Mouse (Mus musculus) granulocyte monocyte progenitor cell, adult 5-6 weeks (primary cell): ENCODE results near the gene Ear1. TPM values are rescaled to one million over a fixed set of nuclear protein-coding genes. Genes with fewer than 3 reads are reported as not detected.
A peak's percentile ranks its signal among the peaks of the same experiment; 100 is the strongest.
"Not testable (repeated sequence)": the region's sequence is repeated elsewhere in the genome, so short reads cannot be mapped to it uniquely, and the experiment has no call there.

Experiments used
- ATAC-seq: replicated peaks from 2 replicates; pipeline ENCODE4 v1.8.0; 2016; ENCODE audit warnings: mild to moderate bottlenecking, moderate TSS enrichment, inconsistent platforms; ENCODE audit not compliant: poor library complexity, severe bottlenecking
- total RNA-seq, 2 experiments: library from RNA; stranded (forward) in 1 of 2; stranded (reverse) in 1 of 2; fragments of 200-712, 200-1000 nt in 1 of 2; fragments of >200 nt in 1 of 2; fragmentation: Nextera tagmentation in 1 of 2; gene quantifications; 2 replicates each; pipeline ENCODE4 v1.2.3; 2014 to 2017

The Ear1 gene
- total RNA-seq (2014; fragmentation: Nextera tagmentation) (not detected in 2 replicates), total RNA-seq (2017) (3.2 and 4.2 TPM in 2 replicates)

DNA sequence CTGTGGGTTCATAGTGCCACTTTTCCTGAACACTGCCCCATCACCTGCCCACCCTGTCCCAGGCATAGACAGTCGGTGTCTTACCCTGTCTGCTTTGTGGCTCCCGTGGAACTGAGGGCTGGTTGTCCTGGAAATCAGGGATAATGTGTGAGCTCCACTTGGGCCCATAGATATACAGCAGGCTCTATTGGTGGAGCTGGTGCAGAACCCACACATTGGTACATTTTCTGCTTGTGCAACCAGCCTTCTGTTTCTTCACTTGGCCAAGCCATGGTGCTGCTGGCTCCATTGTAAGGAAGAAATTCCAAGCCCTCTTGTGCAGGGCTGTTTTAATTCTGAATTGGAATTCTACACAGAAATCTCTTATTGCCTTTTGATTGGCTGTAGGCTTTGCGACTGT is at the start of gene Ear1:
Gene Ear1, minus strand, starts transcription at position 101 of the 400 bp plus-strand sequence.
- ATAC-seq: not testable (repeated sequence)

DNA sequence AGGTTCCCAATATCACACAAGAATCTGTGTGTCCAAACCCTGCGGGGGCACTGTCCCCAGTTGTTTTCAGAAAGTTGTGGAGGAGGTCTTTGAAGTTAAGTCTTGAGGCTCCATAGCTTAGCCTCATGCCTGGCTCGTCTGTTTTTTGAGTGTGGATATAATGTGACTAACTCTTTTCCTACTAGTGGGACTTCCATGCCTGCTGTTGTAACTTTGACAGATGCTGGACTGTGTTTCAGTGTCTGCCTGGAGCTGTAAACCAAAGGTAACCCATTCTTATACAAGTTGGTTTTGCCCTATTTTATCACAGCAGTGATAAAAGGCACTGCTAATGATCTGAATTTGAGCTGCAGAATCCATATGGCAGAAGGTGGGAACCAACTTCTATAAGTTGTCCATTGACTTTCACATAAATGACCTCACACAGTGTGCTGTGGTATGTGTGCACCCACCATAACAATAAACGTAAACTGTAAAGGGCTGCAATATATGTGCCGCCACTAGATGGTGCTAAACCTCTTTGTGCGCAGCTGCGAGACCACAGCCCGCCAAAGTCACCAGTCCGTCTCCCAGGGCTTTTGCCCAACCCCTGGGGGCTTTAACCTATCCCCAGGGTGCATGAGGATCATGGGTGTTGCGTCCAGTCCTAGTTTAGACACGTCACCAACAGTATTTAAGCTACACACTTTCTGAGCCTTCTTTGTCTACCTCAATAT is 49.5 kb upstream of the Ear1 start, which contains the start of gene Gm8113:
Gene Gm8113, plus strand, starts transcription at position 703 of the 716 bp plus-strand sequence.
- ATAC-seq: peak; percentile 93

GRCm38 (mm10) chr14:43923459-43923858 is 48.1 kb upstream of the Ear1 start, which contains the start of gene Ear10:
Gene Ear10, minus strand, starts transcription at chr14:43923559.
- not testable (repeated sequence) for ATAC-seq

DNA sequence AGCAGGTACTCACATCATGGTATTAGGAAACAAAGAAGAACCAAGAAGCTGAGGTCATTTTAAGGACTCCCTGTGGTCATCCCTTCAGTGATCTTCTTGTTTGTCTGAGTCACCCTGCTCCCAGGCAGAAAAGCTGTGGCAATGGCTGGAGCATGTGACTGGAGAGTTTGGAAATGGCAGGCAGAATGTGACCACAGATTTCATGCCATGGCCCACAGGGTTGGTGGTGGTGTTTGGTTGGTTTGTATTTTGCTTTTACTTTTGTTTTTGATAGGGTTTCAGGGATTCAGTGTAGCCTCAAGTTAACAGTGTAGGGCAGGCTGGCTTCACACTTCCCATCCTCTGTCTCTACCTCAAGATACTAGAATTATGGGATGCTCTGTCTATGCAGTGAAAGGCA is 42.9 kb upstream of the Ear1 start:
- ATAC-seq: peak; percentile 89

DNA sequence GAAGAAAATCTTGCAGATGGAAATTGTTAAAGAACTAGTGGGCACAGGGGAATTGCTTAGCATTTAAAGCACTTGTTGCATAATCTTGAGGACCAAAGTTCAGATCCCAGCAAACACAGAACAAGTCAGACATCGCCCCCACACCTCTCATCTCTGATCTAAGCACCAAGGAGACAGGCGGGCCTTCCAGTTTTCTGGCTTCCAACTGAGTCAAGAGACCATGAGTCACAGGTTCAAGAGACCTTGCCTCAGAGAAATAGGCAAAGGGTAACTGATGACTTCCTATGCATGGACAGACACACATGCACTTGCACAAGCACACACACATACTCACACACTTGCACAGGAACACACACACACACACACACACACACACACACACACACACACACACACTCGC is 23.3 kb upstream of the Ear1 start:
- ATAC-seq: peak; percentile 42; the same call in 1 of the 2 replicates

DNA sequence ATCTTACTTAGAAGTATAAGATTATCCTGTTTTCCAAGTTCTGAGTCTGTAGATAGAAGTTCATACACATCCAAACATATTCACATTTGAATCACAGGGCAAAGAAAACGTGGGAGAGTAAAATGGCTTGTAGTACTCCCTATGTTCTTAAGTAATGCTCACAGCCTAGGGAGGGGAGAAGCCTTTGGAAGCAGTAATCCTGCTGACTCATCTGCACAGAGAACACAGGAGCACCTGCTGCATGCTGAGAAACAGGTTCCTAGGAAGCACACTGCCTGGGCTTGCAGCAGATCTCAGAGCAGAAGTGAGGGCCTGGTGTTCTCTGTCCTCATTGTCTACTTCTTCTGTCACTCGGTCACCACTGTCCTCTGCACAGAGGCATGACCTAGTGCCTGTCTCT is 20.0 kb upstream of the Ear1 start:
- peak; percentile 36; the same call in 1 of the 2 replicates for ATAC-seq

DNA sequence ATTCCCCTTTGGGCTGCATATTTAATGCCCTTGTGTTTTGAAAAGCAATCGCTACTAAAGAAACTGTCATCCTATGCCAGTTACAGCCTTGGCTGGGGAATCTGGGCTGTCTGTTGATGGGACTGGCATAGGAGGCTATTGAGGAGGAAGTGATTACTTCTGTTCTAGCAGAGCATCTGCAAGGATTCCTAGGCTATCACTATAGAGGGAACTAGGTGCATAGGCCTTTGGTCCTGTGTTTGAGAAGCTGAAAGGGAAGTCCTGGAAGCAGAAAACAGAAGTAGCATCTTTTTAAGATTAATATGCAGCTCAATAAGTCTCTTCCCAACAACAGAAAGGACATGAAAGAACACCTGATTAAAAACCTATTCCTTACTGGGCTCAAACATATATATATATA is 16.0 kb upstream of the Ear1 start:
- peak; percentile 76 for ATAC-seq

DNA sequence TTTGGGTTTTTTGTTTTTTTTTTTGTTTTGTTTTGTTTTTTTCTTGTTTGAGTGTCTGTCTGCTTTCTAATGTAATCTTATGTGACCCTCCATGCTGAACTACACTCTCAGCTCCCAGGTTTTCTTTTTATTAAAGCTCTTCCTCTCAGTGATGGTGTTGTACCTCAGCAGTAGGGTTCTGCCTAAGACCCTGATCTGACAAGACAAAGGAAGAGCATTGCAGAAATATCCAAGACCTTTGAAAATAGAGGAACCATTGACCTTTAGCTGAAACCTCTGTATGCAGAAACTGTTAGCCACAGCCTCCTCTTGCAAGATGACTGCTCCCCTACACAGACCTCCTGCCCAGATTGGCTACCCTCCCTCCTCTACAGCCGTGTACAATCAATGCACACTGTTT is 10.9 kb upstream of the Ear1 start:
- ATAC-seq: peak; percentile 73

DNA sequence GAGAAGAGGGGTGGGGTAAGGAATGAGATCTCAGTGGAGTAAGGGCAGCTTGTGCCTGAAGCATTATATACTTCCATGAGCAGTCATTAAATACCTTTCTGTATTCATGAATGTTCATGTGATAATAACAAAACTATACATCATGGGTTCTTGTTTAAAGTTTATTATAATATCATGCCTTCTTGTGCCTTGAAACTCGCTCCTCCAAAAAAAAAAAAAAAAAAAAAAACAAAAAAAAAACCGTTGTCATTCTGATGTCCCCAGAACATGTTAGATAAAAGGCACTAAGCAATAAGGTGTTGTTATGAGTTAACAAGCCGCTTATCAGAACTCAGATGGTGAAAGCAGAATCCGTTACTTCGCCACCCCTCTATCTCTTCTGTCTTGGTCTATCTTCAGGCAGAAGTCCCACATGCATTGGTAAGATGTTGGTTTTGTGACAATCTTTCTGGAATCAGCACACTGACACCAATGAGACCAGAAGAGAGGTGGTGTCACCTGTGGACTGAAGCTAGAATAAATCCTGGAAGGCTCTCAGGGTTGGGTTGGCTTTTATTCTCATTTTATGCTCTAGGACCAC is 4.7 kb upstream of the Ear1 start:
- not testable (repeated sequence) for ATAC-seq

GRCm38 (mm10) chr14:43877789-43878188 is 2.5 kb upstream of the Ear1 start:
- ATAC-seq: peak; percentile 90

DNA sequence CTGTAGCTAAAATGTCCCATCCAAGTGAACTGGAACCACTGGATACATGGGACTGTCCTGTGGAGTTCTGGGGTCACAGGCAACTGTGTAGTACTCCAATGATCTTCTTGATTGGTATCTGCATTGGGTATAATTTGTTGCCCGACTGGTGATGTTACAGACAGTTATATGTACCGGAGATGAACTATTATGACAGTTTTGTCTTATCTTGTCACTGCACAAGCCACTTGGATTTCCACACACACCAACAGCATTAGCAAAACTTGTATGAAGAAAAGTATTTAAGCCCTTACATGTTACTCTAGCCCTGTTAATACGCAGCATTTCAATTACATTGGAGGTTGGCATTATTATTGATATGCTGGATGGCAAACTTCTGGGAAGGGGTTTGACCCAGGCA is 455 bp downstream of the Ear1 start:
- ATAC-seq: not testable (repeated sequence)

DNA sequence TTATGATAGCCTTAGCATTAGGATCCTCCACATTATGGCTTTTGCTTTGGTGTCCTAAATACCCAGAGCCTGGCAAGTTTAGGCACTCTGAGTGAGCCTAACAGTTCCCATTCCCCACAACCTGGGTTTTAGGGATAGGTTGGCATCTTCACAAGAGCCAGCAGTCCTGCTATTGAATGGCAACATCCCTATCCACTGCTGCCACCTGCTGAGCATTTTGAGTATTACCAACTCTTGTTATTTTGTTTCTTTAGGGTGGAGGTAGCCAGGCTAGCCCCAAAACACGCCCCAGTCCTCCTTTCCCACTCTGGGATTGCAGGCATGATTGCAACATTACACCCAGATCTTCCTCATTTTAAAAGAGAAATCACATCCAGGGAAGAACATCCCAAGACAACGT is 14.8 kb downstream of the Ear1 start:
- peak; percentile 72 for ATAC-seq

DNA sequence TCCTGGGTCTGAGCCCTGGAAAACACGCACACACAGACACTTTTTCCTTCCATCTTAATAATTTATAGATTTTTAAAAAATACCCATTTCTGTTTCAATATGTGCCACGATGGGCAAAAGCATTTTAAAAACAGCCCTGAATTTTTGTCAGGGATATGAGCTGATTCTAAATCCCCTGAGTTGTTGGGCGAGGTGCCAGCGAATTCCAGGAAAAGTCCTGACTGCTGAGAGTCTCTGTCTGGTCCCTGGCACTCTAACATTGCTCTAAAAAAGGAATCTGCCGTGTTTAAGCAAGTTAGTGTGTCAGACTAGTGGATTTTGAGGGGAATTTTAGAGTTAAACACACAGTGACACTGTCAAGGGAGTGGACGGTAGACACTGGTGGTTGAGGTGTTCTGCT is 15.9 kb downstream of the Ear1 start:
- not testable (repeated sequence) for ATAC-seq

GRCm38 (mm10) chr14:43843949-43844573 is 31.3 kb downstream of the Ear1 start:
- ATAC-seq: peak; percentile 48; the same call in 1 of the 2 replicates

DNA sequence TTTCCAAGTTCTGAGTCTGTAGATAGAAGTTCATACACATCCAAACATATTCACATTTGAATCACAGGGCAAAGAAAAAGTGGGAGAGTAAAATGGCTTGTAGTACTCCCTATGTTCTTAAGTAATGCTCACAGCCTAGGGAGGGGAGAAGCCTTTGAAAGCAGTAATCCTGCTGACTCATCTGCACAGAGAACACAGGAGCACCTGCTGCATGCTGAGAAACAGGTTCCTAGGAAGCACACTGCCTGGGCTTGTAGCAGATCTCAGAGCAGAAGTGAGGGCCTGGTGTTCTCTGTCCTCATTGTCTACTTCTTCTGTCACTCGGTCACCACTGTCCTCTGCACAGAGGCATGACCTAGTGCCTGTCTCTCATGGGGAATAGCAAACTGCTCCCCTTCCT is 34.3 kb downstream of the Ear1 start:
- ATAC-seq: 0 out of 2 replicates have a peak, but pooled peaks have one; percentile 17

GRCm38 (mm10) chr14:43835366-43835765 is 40.0 kb downstream of the Ear1 start:
- peak; percentile 55 for ATAC-seq

DNA sequence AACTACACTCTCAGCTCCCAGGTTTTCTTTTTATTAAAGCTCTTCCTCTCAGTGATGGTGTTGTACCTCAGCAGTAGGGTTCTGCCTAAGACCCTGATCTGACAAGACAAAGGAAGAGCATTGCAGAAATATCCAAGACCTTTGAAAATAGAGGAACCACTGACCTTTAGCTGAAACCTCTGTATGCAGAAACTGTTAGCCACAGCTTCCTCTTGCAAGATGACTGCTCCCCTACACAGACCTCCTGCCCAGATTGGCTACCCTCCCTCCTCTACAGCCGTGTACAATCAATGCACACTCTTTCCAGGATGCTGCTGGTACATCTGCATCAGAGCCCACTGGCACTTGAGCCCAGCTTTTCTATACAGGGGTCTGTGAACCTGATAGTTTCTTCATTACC is 44.9 kb downstream of the Ear1 start:
- peak; percentile 98 for ATAC-seq

DNA sequence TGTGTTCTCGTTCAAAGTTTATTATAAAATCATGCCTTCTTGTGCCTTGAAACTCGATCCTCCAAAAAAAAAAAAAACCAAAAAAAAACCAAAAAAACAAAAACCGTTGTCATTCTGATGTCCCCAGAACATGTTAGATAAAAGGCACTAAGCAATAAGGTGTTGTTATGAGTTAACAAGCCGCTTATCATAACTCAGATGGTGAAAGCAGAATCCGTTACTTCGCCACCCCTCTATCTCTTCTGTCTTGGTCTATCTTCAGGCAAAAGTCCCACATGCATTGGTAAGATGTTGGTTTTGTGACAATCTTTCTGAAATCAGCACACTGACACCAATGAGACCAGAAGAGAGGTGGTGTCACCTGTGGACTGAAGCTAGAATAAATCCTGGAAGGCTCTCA is 51.1 kb downstream of the Ear1 start:
- ATAC-seq: not testable (repeated sequence)

- peak; percentile 91 for ATAC-seq
Observed at GRCm38 (mm10) chr14:43821869-43822268, 53.4 kb downstream of the Ear1 start.

GRCm38 (mm10) chr14:43812458-43812857 is 62.9 kb downstream of the Ear1 start:
- not testable (repeated sequence) for ATAC-seq

DNA sequence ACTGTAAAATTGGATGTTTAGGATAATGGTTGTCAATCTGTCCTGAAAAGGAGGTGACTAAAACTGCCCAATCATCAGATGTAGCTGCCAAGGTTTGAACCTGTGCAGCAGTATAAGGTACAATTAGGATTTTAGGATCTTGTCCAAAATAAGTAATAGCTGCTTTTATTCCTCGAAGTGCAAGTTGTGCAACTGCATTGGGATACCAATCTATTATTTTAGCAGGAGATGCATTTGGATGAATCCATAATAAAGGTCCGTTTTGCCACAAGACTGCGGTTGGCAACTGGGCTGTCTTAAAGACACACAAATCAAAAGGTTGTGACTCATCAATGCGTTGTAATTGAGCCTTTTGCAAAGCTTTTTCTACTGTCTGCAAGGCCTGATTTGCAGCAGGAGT is 67.2 kb downstream of the Ear1 start:
- ATAC-seq: not testable (repeated sequence)
